Mouse (Mus musculus): Measurements from ENCODE around the gene Cd300ld3. TPM values are rescaled to one million over a fixed set of nuclear protein-coding genes. Genes with fewer than 3 reads are reported as not detected.

The Cd300ld3 gene
- polyA plus RNA-seq, 1 experiment from 2014 or later: not detected

- H3K9me3 ChIP-seq: no peaks in the 10 kb centered on the region
- H3K27ac ChIP-seq: no peak overlapping the region
- ATAC-seq (replicated peaks): no peak
- H3K27me3 ChIP-seq (replicated peaks): 0 out of 2 replicates have a peak, but pooled peaks cover 3% of the 10 kb centered on the region
- H3K4me1 ChIP-seq: no peaks in the 10 kb centered on the region
- H3K36me3 ChIP-seq (replicated peaks): no peaks in the 10 kb centered on the region
- H3K4me2 ChIP-seq: no peak overlapping the region
- 93% methylated on average over 1 of the region's 1 CpGs for WGBS
- H3K9ac ChIP-seq: no peak overlapping the region
- no peak overlapping the region for H3K4me3 ChIP-seq
Observed at GRCm38 (mm10) chr11:115077436-115077835, 29.2 kb upstream of the Cd300ld3 start.

GRCm38 (mm10) chr11:115075859-115076258, 27.6 kb upstream of the Cd300ld3 start:
- H3K27ac ChIP-seq: no peak overlapping the region
- WGBS: 79% methylated on average over 5 of the region's 5 CpGs
- H3K4me2 ChIP-seq: no peak overlapping the region
- peaks cover 13% of the 10 kb centered on the region for H3K4me1 ChIP-seq
- H3K4me3 ChIP-seq: no peak overlapping the region
- H3K9me3 ChIP-seq: no peaks in the 10 kb centered on the region
- no peak for ATAC-seq (replicated peaks)
- H3K27me3 ChIP-seq (replicated peaks): 0 out of 2 replicates have a peak, but pooled peaks cover 3% of the 10 kb centered on the region
- no peaks in the 10 kb centered on the region for H3K36me3 ChIP-seq (replicated peaks)
- no peak overlapping the region for H3K9ac ChIP-seq

- H3K4me3 ChIP-seq: no peak overlapping the region
- H3K9me3 ChIP-seq: no peaks in the 10 kb centered on the region
- H3K9ac ChIP-seq: no peak overlapping the region
- no peak overlapping the region for H3K27ac ChIP-seq
- H3K4me1 ChIP-seq: peaks cover 13% of the 10 kb centered on the region
- ATAC-seq (replicated peaks): no peak
- 0 out of 2 replicates have a peak, but pooled peaks cover 3% of the 10 kb centered on the region for H3K27me3 ChIP-seq (replicated peaks)
- 85% methylated on average over 7 of the region's 7 CpGs for WGBS
- no peak overlapping the region for H3K4me2 ChIP-seq
- H3K36me3 ChIP-seq (replicated peaks): no peaks in the 10 kb centered on the region
Observed at GRCm38 (mm10) chr11:115075407-115075806, 27.2 kb upstream of the Cd300ld3 start.

DNA sequence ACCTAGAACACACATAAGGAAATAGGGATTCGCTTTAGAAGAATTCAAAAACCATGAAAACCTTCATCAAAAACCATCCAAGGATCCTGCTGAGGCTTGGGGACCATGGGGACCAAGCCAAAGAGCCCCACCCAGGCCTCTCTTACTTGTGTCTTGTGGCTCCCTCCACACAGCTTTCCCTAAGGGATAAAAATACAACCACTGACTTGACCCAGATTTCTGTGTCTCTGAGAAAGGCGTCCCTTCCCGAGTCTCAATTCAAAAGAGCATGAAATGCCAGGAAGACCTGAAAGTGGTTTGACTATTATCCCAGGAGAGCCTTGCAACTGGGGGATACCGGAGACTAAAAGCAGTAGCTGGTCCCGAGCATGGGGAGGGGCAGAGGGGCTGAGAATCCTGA, 24.8 kb upstream of the Cd300ld3 start:
- no peak overlapping the region for H3K27ac ChIP-seq
- ATAC-seq (replicated peaks): no peak
- H3K27me3 ChIP-seq (replicated peaks): 0 out of 2 replicates have a peak, but pooled peaks cover 6% of the 10 kb centered on the region
- no peaks in the 10 kb centered on the region for H3K9me3 ChIP-seq
- no peaks in the 10 kb centered on the region for H3K36me3 ChIP-seq (replicated peaks)
- H3K4me1 ChIP-seq: peaks cover 13% of the 10 kb centered on the region
- H3K4me3 ChIP-seq: no peak overlapping the region
- no peak overlapping the region for H3K9ac ChIP-seq
- 56% methylated on average over 5 of the region's 5 CpGs for WGBS
- H3K4me2 ChIP-seq: no peak overlapping the region

DNA sequence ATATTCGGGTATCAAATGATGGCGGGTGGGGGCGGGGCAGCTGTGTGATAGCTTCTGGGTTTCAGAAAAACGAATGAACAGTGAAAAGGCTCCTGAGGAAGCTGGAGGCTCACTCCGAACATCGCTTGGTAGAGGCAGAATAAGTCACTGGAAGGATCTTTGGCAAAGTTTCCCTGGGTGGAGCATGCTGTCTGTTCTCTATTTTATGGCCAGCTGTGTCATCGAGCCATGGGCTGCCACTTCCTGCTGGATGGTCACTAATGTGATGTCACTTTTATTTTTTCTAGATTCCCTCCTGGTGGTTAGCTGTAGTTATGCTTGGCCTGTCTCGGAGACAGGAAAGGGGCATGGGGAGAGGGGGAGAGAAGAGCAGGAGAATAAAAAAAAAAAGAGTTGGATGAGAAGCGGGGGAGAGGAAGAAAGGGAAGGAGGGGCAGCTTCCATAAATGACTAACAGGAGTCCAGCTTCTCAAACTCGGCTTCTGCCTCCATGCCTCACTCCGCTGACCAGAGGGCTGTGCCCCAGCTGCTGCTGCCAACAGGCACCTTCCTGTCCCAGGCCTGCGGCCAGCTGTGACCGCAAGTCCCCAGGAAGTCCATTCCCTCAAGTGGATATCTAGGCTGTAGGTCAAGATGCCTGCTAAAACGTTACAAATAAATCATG, 23.6 kb upstream of the Cd300ld3 start:
- no peak for ATAC-seq (replicated peaks)
- Histone ChIP-seq H3K4me3 (no peak overlapping the region), H3K9me3 (no peaks in the 10 kb centered on the region), H3K4me1 (peaks cover 13% of the 10 kb centered on the region), H3K36me3 (replicated peaks) (no peaks in the 10 kb centered on the region), H3K27ac (0 out of 2 replicates have a peak overlapping the region, but pooled peaks have one; percentile 21), H3K9ac (no peak overlapping the region), H3K4me2 (peak overlapping the region; percentile 28), H3K27me3 (replicated peaks) (0 out of 2 replicates have a peak, but pooled peaks cover 6% of the 10 kb centered on the region)
- 17% methylated on average over 14 of the region's 14 CpGs for WGBS

DNA sequence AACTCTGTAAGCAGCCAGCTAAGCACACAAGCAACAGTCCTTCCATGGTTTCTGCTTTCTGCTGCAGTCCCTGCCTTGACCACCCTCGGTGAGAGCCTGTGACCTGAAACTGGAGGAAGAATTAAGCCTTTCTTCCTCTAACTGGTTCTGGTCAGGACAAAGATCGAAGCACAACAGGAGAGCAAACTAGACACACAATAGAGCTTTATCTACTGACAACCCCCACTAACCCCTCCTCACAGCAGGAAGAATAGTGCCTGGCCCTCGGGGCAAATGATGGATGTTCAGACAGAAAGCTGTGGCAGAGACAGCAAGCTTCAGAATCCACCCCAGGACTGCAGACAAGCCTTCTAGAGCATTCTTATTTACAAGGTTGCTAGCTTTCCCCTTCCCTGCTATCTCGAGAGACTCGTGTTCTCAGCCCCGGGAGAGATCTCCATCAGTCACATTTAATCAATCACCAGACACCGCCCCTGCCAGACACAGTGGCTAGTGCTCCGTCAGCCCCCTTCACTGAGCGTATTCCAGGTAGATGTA, 22.9 kb upstream of the Cd300ld3 start:
- Histone ChIP-seq H3K27ac (no peak overlapping the region), H3K9ac (no peak overlapping the region), H3K4me2 (peak overlapping the region; percentile 28), H3K9me3 (no peaks in the 10 kb centered on the region), H3K27me3 (replicated peaks) (0 out of 2 replicates have a peak, but pooled peaks cover 3% of the 10 kb centered on the region), H3K4me1 (peaks cover 13% of the 10 kb centered on the region), H3K4me3 (no peak overlapping the region), H3K36me3 (replicated peaks) (no peaks in the 10 kb centered on the region)
- WGBS: 6% methylated on average over 9 of the region's 9 CpGs
- no peak for ATAC-seq (replicated peaks)

- H3K9ac ChIP-seq: no peak overlapping the region
- no peak overlapping the region for H3K4me2 ChIP-seq
- no peaks in the 10 kb centered on the region for H3K36me3 ChIP-seq (replicated peaks)
- no peaks in the 10 kb centered on the region for H3K9me3 ChIP-seq
- 0 out of 2 replicates have a peak, but pooled peaks cover 3% of the 10 kb centered on the region for H3K27me3 ChIP-seq (replicated peaks)
- H3K4me3 ChIP-seq: no peak overlapping the region
- H3K27ac ChIP-seq: no peak overlapping the region
- peaks cover 9% of the 10 kb centered on the region for H3K4me1 ChIP-seq
- ATAC-seq (replicated peaks): no peak
- WGBS: 72% methylated on average over 6 of the region's 6 CpGs
Observed at GRCm38 (mm10) chr11:115066768-115067167, 18.6 kb upstream of the Cd300ld3 start.

GRCm38 (mm10) chr11:115062077-115062476, 13.9 kb upstream of the Cd300ld3 start, which contains the start of gene Cd300e:
Gene Cd300e, minus strand, starts transcription at chr11:115062177.
- Histone ChIP-seq H3K4me3 (no peak within 1 kb of the TSS), H3K27ac (no peak within 1 kb of the TSS), H3K9me3 (no peaks in the 10 kb centered on the region), H3K4me1 (no peaks in the 10 kb centered on the region), H3K36me3 (replicated peaks) (no peaks in the 10 kb centered on the region), H3K4me2 (no peak within 1 kb of the TSS), H3K27me3 (replicated peaks) (no peaks in the 10 kb centered on the region), H3K9ac (no peak within 1 kb of the TSS)
- WGBS: 27% methylated on average over 5 of the region's 5 CpGs
- ATAC-seq (replicated peaks): no peak

DNA sequence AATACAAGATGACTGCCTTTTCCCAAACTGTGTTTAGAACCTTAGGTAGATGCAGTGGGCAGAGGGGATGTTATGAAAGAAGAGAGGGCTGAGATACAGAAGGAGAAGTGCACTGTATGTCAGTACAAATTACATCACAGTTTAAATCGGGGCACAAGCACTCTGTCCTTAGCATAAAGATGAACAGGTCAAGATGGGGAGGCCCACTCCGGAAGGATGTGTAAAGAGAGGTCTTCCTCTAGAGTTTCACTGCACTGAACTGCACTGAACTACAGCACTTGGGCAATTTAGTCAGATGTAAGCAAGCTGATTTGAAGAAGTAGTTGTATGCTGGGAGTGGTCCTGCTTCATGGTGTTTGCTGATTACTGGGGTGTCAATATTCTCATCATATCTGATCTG, 11.6 kb upstream of the Cd300ld3 start:
- H3K4me2 ChIP-seq: no peak overlapping the region
- no peaks in the 10 kb centered on the region for H3K9me3 ChIP-seq
- H3K27ac ChIP-seq: no peak overlapping the region
- no peak for ATAC-seq (replicated peaks)
- WGBS: 87% methylated on average over 2 of the region's 2 CpGs
- H3K4me3 ChIP-seq: no peak overlapping the region
- no peaks in the 10 kb centered on the region for H3K4me1 ChIP-seq
- H3K9ac ChIP-seq: no peak overlapping the region
- H3K27me3 ChIP-seq (replicated peaks): no peaks in the 10 kb centered on the region
- H3K36me3 ChIP-seq (replicated peaks): no peaks in the 10 kb centered on the region

DNA sequence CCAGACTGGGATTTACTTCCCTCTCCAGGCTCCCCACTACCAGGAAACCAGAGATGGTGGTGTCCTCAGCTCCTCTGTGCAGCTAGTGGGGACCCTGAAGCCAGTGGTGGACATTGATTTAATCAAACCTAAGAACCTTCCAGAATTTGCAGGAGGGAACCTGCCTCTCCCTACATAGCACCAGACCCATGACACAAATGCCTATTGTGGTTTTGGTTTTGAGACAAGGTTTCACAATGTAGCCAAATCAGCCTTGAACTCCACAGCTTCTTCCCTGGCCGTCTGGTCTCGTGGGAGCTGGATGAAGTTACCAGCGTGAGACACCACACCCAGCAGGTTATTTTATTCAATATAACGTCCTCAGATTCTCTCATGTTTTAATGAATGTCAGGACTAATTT, 10.5 kb upstream of the Cd300ld3 start:
- Histone ChIP-seq H3K27ac (no peak overlapping the region), H3K36me3 (replicated peaks) (no peaks in the 10 kb centered on the region), H3K4me1 (no peaks in the 10 kb centered on the region), H3K27me3 (replicated peaks) (no peaks in the 10 kb centered on the region), H3K4me3 (no peak overlapping the region), H3K9ac (no peak overlapping the region), H3K4me2 (no peak overlapping the region), H3K9me3 (no peaks in the 10 kb centered on the region)
- ATAC-seq (replicated peaks): no peak
- WGBS: 81% methylated on average over 4 of the region's 4 CpGs

GRCm38 (mm10) chr11:115054537-115054936, 6.3 kb upstream of the Cd300ld3 start:
- no peaks in the 10 kb centered on the region for H3K9me3 ChIP-seq
- no peak for ATAC-seq (replicated peaks)
- H3K27ac ChIP-seq: no peak overlapping the region
- no peaks in the 10 kb centered on the region for H3K36me3 ChIP-seq (replicated peaks)
- H3K4me2 ChIP-seq: no peak overlapping the region
- H3K27me3 ChIP-seq (replicated peaks): 0 out of 2 replicates have a peak, but pooled peaks cover 8% of the 10 kb centered on the region
- H3K9ac ChIP-seq: no peak overlapping the region
- H3K4me3 ChIP-seq: no peak overlapping the region
- no peaks in the 10 kb centered on the region for H3K4me1 ChIP-seq

DNA sequence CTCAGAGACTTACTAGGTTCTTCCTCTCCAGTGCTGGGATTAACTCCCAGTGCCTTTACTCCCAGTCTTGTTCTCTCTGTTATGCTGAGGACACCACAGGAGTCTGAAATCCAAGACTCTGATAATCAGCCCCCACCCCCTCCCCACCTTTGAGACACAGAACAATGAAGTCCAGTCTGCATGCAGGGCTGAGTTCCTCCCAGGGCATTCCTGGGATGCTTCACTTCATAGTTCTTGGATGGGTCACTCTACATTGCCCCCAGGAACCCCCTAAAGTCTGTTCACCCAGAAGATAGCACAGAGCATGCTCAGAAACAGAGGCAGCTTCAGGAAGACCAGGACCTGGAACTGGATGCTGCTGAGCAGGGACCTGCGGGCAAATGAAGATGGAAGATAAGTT, 4.8 kb upstream of the Cd300ld3 start:
- no peak overlapping the region for H3K27ac ChIP-seq
- ATAC-seq (replicated peaks): no peak
- H3K4me2 ChIP-seq: no peak overlapping the region
- H3K4me3 ChIP-seq: no peak overlapping the region
- 0 out of 2 replicates have a peak, but pooled peaks cover 8% of the 10 kb centered on the region for H3K27me3 ChIP-seq (replicated peaks)
- H3K36me3 ChIP-seq (replicated peaks): no peaks in the 10 kb centered on the region
- no peaks in the 10 kb centered on the region for H3K4me1 ChIP-seq
- WGBS: 79% methylated on average over 1 of the region's 1 CpGs
- no peaks in the 10 kb centered on the region for H3K9me3 ChIP-seq
- H3K9ac ChIP-seq: no peak overlapping the region

- H3K4me3 ChIP-seq: no peak overlapping the region
- ATAC-seq (replicated peaks): no peak
- H3K9me3 ChIP-seq: no peaks in the 10 kb centered on the region
- H3K27ac ChIP-seq: no peak overlapping the region
- no peak overlapping the region for H3K4me2 ChIP-seq
- 6% methylated on average over 9 of the region's 9 CpGs for WGBS
- no peak overlapping the region for H3K9ac ChIP-seq
- H3K36me3 ChIP-seq (replicated peaks): no peaks in the 10 kb centered on the region
- H3K27me3 ChIP-seq (replicated peaks): 0 out of 2 replicates have a peak, but pooled peaks cover 8% of the 10 kb centered on the region
- no peaks in the 10 kb centered on the region for H3K4me1 ChIP-seq
Observed at GRCm38 (mm10) chr11:115052206-115052605, 4.0 kb upstream of the Cd300ld3 start.

Data from midbrain, embryonic 15.5 days (tissue).